Mouse (Mus musculus): ENCODE results near the gene Mrvi1. TPM values are rescaled to one million over a fixed set of nuclear protein-coding genes. Genes with fewer than 3 reads are reported as not detected.

The Mrvi1 gene
- polyA plus RNA-seq, 1 experiment from 2014 or later: 23.1 TPM

DNA sequence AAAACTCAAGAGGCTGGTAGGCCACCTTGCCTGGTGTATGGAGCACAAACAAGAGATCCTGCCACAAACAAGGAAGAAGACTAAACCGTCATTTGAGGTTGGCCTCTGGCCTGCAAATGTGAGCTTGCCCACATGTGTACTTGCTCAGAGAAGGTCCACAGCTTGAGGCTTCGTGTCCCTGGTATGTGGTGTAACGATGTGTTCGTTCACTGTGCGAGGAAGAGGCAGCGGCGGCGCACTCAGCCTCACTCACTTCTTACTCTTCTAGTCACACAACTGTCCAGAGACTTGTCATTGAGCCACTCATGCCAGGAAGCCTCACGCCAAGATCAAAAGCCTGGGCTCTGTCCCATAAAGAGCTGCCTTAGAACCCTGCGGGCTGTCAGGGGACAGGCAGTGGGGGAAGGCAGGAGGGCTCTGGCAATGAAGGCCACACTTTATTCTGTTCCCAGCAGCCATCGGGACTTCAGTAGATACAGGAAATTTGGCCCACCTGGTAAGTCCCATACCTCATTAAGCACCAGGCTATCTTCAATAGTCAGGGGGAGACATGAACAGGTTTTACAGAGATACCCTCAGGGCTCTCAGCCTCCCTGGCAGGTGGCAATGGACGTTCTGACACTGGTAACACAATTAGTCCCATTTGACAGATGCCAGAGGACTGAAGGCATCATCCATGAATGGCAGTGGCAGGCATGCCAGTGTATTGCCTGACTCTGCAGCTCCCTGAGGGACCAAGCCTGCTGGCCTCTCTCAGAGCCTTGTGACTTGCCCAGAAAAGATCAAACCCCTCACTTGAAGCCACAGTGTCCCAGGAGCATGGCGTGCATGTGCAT lies 32.3 kb downstream of the Mrvi1 start:
- Histone ChIP-seq H3K9ac (ENCODE audit: low read length) (no peak overlapping the region), H3K9me3 (replicated peaks; ENCODE audit: control insufficient read depth, low read length) (no peaks in the 10 kb centered on the region), H3K27ac (ENCODE audit: low read length) (no peak overlapping the region), H3K27me3 (ENCODE audit: control insufficient read depth, insufficient read depth, low read length) (no peaks in the 10 kb centered on the region), H3K36me3 (ENCODE audit: control insufficient read depth, insufficient read depth, low read length) (no peaks in the 10 kb centered on the region), H3K4me1 (ENCODE audit: control insufficient read depth, insufficient read depth, low read length) (peaks cover 8% of the 10 kb centered on the region), H3K4me2 (ENCODE audit: low read depth, low read length) (no peak overlapping the region), H3K4me3 (replicated peaks; ENCODE audit: low read length) (no peak overlapping the region)
- no peak for ATAC-seq (ENCODE audit: insufficient read depth, low FRiP score)
- 84% methylated on average over 13 of the region's 13 CpGs for WGBS

DNA sequence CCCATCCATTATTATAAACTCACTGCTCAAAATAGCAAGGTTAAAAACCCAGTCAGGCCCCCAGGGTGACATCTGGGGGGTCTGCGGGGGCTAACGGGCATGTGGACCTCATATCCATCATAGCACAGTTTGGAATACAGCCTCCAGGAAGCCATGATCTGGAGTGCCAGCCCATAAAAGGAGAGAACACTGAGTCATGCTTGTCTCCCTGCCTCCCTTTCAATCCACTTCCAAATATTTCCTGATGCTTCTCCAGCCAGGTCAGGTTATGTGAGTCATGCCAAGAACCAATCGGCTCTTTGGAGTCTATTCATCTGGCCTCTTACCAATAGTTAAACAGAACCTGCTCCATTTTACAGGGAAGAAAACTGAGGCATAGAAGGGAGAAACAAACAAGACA lies 33.7 kb downstream of the Mrvi1 start:
- Histone ChIP-seq H3K27ac (ENCODE audit: low read length) (no peak overlapping the region), H3K9me3 (replicated peaks; ENCODE audit: control insufficient read depth, low read length) (no peaks in the 10 kb centered on the region)

DNA sequence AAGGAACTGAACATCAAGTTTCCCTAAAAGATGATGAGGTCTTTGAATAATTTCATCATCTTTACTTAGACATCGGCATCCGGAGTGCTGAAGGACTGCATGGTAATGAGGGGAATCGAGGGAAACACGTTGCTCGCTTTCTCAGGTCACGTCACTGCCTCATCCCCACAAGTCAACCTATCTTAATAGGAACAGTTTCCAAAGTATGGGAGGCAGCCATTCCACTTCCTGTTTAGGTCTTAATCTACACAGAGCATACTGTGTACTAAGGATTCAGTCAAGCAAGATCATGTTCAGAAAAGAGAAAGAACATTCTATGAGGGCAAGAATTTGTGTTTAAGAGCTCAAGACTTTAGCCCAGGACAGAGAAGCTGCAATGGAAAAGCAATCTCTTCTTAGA lies 34.6 kb downstream of the Mrvi1 start:
- 85% methylated on average over 6 of the region's 6 CpGs for WGBS
- no peak overlapping the region for H3K9ac ChIP-seq (ENCODE audit: low read length)
- H3K27me3 ChIP-seq (ENCODE audit: control insufficient read depth, insufficient read depth, low read length): no peaks in the 10 kb centered on the region
- no peak overlapping the region for H3K4me2 ChIP-seq (ENCODE audit: low read depth, low read length)
- H3K27ac ChIP-seq (ENCODE audit: low read length): no peak overlapping the region
- no peak overlapping the region for H3K4me3 ChIP-seq (replicated peaks; ENCODE audit: low read length)
- ATAC-seq (ENCODE audit: insufficient read depth, low FRiP score): no peak
- no peaks in the 10 kb centered on the region for H3K9me3 ChIP-seq (replicated peaks; ENCODE audit: control insufficient read depth, low read length)
- H3K4me1 ChIP-seq (ENCODE audit: control insufficient read depth, insufficient read depth, low read length): 0 out of 2 replicates have a peak, but pooled peaks cover 3% of the 10 kb centered on the region
- H3K36me3 ChIP-seq (ENCODE audit: control insufficient read depth, insufficient read depth, low read length): no peaks in the 10 kb centered on the region

More for the DNA sequence above, 33.7 kb downstream of the Mrvi1 start:
- 68% methylated on average over 3 of the region's 3 CpGs for WGBS
- Histone ChIP-seq H3K4me2 (ENCODE audit: low read depth, low read length) (no peak overlapping the region), H3K4me1 (ENCODE audit: control insufficient read depth, insufficient read depth, low read length) (peaks cover 6% of the 10 kb centered on the region), H3K4me3 (replicated peaks; ENCODE audit: low read length) (no peak overlapping the region), H3K9ac (ENCODE audit: low read length) (no peak overlapping the region), H3K27me3 (ENCODE audit: control insufficient read depth, insufficient read depth, low read length) (no peaks in the 10 kb centered on the region), H3K36me3 (ENCODE audit: control insufficient read depth, insufficient read depth, low read length) (no peaks in the 10 kb centered on the region)
- ATAC-seq (ENCODE audit: insufficient read depth, low FRiP score): no peak

DNA sequence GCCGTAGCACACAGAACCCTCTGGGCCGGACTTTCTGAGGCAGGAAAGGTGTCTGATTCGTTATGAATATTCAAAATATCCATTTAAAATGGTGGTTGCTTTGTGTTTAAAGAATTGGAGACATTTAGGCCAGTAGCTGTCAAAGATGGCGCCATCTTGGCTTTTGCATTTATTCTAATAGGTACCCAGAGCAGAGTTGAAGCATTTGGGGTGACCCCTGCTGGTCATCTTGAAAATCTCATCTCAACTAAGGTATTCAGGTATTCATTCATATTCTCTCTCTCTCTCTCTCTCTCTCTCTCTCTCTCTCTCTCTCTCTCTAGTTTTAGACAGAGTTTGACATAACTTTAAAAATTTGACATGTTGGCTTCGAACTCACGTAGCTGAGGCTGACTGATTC lies 35.5 kb downstream of the Mrvi1 start:
- Histone ChIP-seq H3K4me1 (ENCODE audit: control insufficient read depth, insufficient read depth, low read length) (peaks cover 9% of the 10 kb centered on the region), H3K9me3 (replicated peaks; ENCODE audit: control insufficient read depth, low read length) (no peaks in the 10 kb centered on the region), H3K9ac (ENCODE audit: low read length) (no peak overlapping the region), H3K4me3 (replicated peaks; ENCODE audit: low read length) (no peak overlapping the region), H3K27ac (ENCODE audit: low read length) (no peak overlapping the region), H3K36me3 (ENCODE audit: control insufficient read depth, insufficient read depth, low read length) (no peaks in the 10 kb centered on the region), H3K4me2 (ENCODE audit: low read depth, low read length) (no peak overlapping the region), H3K27me3 (ENCODE audit: control insufficient read depth, insufficient read depth, low read length) (no peaks in the 10 kb centered on the region)
- 82% methylated on average over 6 of the region's 6 CpGs for WGBS
- no peak for ATAC-seq (ENCODE audit: insufficient read depth, low FRiP score)

DNA sequence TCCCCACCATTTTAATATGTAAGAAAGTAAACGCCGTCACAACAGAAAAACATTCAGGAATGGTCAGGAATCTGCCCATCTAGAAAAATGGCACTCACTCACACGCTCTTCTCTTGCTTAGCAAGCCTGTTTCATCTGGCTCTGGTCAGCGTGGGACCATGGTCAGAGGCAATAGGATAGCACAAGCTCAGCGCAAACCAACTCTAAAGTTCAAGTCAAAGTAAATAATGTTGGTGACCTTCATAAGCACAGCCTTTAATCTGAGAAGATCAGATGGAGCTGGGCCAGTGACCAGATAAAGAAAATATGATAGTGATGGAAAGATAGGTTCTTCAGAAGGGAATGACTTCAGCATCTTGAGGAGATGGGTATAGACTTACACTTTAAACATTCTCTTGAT lies 37.9 kb downstream of the Mrvi1 start:
- ATAC-seq (ENCODE audit: insufficient read depth, low FRiP score): no peak
- H3K4me2 ChIP-seq (ENCODE audit: low read depth, low read length): no peak overlapping the region
- WGBS: 85% methylated on average over 5 of the region's 5 CpGs
- no peaks in the 10 kb centered on the region for H3K27me3 ChIP-seq (ENCODE audit: control insufficient read depth, insufficient read depth, low read length)
- no peak overlapping the region for H3K27ac ChIP-seq (ENCODE audit: low read length)
- no peaks in the 10 kb centered on the region for H3K9me3 ChIP-seq (replicated peaks; ENCODE audit: control insufficient read depth, low read length)
- H3K36me3 ChIP-seq (ENCODE audit: control insufficient read depth, insufficient read depth, low read length): no peaks in the 10 kb centered on the region
- H3K4me3 ChIP-seq (replicated peaks; ENCODE audit: low read length): no peak overlapping the region
- H3K4me1 ChIP-seq (ENCODE audit: control insufficient read depth, insufficient read depth, low read length): peaks cover 9% of the 10 kb centered on the region
- H3K9ac ChIP-seq (ENCODE audit: low read length): no peak overlapping the region

DNA sequence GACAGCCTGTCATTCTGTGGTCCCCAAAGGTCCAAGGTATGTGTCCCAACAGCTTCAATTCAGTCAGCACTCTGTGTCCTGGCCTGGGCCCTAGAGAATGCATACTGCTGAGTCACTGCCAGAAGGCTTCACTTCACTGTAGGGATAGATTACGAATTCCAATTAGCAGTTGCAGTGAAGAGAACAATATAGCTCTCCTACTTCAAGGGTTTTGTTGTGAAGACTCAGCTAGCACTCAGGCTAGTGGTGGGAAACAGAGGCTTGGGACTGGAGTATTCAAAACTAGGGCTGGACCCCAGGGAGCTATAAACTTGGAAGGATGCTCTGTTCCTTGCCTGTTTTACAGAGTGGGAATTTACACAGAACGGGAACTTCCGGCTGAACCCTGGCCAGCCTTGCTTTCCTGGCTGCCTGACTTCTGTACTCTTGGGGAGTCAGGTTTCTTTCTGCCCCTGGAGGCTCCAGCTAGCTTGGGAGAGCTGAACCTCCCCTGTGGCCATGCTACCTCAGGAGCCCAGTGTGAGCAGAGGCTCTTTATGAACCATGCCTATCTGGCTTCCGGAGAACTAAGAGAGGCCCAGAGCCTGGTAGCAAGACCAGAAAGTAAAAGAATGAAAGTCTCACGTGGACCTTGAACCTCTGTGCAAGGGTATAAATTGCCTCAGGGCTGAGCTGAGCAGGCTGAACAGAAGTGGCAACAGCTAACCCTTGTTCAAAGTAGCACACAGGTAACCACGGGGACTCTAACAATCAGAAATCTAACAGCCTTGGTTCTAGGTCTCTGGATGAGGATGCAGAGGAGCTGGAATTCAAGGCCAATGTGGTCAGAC lies 40.3 kb downstream of the Mrvi1 start:
- H3K4me1 ChIP-seq (ENCODE audit: control insufficient read depth, insufficient read depth, low read length): peaks cover 9% of the 10 kb centered on the region
- 0 out of 2 replicates have a peak, but pooled peaks have one; percentile 33 for ATAC-seq (ENCODE audit: insufficient read depth, low FRiP score)
- H3K27me3 ChIP-seq (ENCODE audit: control insufficient read depth, insufficient read depth, low read length): no peaks in the 10 kb centered on the region
- H3K9ac ChIP-seq (ENCODE audit: low read length): no peak overlapping the region
- 57% methylated on average over 6 of the region's 6 CpGs for WGBS
- no peaks in the 10 kb centered on the region for H3K9me3 ChIP-seq (replicated peaks; ENCODE audit: control insufficient read depth, low read length)
- no peak overlapping the region for H3K4me2 ChIP-seq (ENCODE audit: low read depth, low read length)
- no peaks in the 10 kb centered on the region for H3K36me3 ChIP-seq (ENCODE audit: control insufficient read depth, insufficient read depth, low read length)
- no peak overlapping the region for H3K4me3 ChIP-seq (replicated peaks; ENCODE audit: low read length)
- H3K27ac ChIP-seq (ENCODE audit: low read length): peak overlapping the region; percentile 37; the same call in 1 of the 2 replicates

DNA sequence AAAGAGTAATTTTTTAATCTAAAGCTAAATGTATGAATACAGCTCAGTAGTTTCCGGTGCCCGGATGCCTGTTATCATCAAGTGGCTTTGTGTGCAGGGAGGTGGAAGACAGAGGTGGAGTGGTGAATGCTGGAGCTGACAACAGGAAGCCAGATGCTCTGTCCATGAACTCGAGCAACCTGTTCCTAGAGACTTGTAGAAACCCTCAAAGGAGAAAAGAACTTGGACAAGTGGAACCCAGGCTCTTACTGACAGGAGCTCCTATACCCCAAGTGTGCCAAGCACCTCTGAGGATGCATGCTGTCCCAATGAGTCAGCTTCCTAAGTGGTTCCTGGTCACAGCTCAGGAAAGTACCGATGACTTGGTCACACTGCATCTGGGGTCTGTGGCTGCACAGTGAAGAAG lies 41.1 kb downstream of the Mrvi1 start:
- ATAC-seq (ENCODE audit: insufficient read depth, low FRiP score): no peak
- Histone ChIP-seq H3K4me3 (replicated peaks; ENCODE audit: low read length) (no peak overlapping the region), H3K4me1 (ENCODE audit: control insufficient read depth, insufficient read depth, low read length) (peaks cover 9% of the 10 kb centered on the region), H3K4me2 (ENCODE audit: low read depth, low read length) (no peak overlapping the region), H3K27ac (ENCODE audit: low read length) (0 out of 2 replicates have a peak overlapping the region, but pooled peaks have one; percentile 37), H3K27me3 (ENCODE audit: control insufficient read depth, insufficient read depth, low read length) (no peaks in the 10 kb centered on the region), H3K9me3 (replicated peaks; ENCODE audit: control insufficient read depth, low read length) (no peaks in the 10 kb centered on the region), H3K9ac (ENCODE audit: low read length) (no peak overlapping the region), H3K36me3 (ENCODE audit: control insufficient read depth, insufficient read depth, low read length) (no peaks in the 10 kb centered on the region)
- WGBS: 72% methylated on average over 4 of the region's 4 CpGs

DNA sequence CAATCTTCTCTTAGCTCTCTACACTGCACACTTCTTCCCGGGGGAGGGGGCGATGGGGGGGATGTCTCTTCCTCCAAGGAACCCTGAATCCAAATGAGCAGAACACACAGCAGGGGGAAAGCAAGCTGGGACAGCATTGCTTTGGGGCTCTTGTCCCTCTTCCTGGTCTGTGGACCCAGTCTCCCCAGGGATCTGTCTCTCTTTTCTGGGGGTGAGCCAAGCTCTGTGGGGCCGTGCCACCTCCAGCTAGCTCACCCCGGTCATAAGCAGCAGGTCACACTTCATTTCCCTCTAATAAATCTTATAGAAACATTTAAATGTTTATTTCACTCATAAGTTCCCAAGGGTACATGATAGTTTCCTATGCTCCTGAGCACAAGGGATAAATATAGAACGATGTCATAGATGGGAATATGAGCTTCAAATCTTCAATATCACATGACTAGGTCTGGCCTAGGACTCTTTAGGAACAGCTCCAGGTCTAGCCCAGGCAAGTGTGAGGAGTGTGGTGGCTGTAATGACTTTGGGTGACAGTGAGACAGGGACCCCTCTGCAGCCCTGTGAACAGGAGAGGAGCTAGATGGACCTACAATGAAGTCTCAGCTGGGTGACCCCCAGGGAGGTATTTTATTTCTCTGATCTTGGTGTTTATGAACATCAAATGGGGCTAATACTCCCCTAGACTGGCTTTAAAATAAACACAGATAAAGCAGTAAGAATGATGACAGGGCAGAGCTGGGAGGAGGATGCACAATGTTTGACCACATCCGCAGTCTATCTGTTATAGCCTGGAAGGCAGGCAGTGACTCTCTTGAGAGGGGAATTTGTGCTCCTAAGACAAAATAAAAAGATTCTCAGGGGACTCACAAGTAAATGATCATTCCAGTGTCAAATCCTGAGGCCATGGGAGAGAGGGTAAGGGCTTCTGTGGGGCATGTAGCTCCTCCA lies 46.2 kb downstream of the Mrvi1 start:
- H3K4me1 ChIP-seq (ENCODE audit: control insufficient read depth, insufficient read depth, low read length): no peaks in the 10 kb centered on the region
- no peaks in the 10 kb centered on the region for H3K36me3 ChIP-seq (ENCODE audit: control insufficient read depth, insufficient read depth, low read length)
- no peak for ATAC-seq (ENCODE audit: insufficient read depth, low FRiP score)
- no peak overlapping the region for H3K4me2 ChIP-seq (ENCODE audit: low read depth, low read length)
- H3K27ac ChIP-seq (ENCODE audit: low read length): no peak overlapping the region
- no peak overlapping the region for H3K4me3 ChIP-seq (replicated peaks; ENCODE audit: low read length)
- H3K9me3 ChIP-seq (replicated peaks; ENCODE audit: control insufficient read depth, low read length): no peaks in the 10 kb centered on the region
- H3K27me3 ChIP-seq (ENCODE audit: control insufficient read depth, insufficient read depth, low read length): no peaks in the 10 kb centered on the region
- WGBS: 81% methylated on average over 6 of the region's 6 CpGs
- no peak overlapping the region for H3K9ac ChIP-seq (ENCODE audit: low read length)
